Mouse (Mus musculus): Measurements from ENCODE around the gene Naa30.

Naa30 gene

DNA sequence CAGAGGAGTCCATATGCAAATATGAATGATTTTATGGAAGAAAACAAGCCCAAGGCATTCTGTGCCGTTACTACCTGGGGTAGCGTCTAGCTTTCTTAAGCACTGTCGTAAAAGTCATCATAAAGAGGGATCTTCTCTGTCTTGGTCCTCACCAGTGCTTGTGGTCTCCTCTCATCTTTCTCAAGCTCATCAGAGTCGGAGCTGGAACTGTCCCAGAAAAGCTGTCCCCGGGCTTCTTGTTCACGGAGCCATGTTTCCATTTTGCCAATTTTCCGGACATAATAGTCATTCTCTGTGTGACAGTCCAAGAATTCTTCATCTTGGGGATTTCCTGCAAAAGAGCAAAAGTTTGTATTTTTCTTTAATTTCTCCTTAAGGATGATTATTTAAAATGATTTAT, 54.4 kb downstream of the Naa30 start:
- DNase-seq (ENCODE audit: low spot score in 2 of 2), result no peak

DNA sequence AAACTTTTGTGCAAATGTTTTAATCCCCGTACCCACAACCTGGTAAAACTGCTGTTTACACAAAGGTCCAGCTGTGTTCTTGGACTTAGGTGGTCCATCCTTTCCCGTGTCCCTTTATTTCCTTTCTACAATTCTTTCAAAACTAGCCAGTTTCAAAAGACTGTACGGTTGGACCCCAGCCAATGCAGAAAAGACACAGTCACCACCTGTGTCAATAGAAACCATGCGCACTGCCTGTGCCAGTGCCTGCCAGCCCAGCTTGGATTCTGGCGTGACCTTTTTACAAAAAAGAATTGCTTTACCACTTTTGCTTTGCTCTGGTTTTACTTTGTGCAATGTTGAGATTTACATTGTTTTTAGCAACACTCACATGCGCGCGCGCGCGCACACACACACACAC, 55.0 kb downstream of the Naa30 start:
- DNase-seq (ENCODE audit: low spot score in 2 of 2), result no peak

DNA sequence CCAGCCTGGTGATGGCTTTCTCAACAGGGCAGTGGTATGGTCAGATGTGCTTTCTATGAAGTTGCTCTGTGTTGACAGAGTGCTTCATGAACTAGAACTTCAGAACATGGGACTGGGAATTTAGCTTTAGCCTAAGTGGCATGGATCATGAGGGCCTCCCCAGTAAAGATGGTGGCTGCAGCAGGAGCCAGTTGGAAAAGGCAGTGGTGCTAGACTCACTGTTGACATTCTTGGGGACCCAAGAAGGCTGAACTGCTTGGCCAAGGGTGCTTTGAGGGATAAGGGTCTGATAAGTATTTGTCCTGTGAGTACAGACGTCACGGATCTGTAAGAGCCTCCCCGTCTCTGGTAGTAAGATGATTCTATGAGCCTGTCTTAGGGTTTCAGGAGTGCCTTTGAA, 59.8 kb downstream of the Naa30 start:
- no peak for DNase-seq (ENCODE audit: low spot score in 2 of 2)

DNA sequence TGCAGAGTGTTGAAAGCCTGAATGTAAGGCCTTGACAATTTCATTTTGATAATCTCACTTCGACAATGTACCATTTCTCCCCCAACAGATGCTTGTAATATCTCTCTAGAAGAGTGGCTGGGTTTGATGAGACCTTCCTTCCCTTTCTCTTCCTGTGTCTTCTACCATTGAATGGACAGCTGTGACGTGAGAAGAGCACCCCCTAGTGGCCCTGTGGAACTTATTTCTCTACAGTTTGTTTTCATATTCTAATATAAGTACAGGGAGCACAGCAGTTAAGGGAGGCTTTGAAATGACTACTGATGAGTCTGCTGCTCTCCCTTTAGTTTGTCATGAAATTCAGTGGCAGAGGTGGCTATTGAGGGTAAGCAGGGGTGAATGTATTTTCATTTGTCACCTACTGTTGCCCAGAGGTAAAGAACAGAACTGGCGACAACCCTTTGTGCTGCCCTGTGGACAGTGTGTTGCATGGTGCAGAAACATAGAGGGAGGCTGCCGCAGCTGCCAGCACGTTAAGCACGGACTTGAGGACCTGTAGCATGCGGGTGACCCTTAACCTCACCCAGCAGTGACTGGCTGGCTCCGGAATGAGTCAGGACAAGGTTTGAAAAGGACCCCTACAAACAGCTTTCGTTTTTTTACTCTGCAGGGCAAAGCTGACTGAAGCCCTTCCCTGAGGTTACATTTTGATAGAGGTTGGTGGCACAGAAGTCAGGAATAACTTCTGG, 62.9 kb downstream of the Naa30 start:
- peak; percentile 24 to 32 for DNase-seq (ENCODE audit: low spot score in 2 of 2)

DNA sequence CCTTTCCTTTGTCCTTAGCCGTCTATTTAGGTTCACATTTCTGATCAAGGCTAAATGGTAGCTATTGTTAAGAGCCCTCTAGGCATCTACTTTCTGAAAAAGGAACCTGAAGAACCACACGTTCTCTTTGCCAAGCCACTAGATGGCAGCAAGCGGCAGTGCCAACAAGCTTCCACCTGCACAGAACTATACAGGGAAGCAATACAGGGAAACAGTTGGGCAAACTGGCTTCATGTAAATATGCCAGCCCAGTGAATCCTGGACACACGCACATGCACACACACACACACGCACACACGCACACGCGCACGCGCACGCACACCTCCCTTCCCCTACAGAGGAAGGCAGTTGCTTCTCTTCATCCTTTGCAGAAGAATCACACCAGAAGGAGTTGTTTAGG, 66.2 kb downstream of the Naa30 start:
- peak; percentile 73 to 77 for DNase-seq (ENCODE audit: low spot score in 2 of 2)
